Mouse (Mus musculus): Measurements from ENCODE around the gene Ninj2. TPM values are rescaled to one million over a fixed set of nuclear protein-coding genes. Genes with fewer than 3 reads are reported as not detected.

Ninj2 gene
- polyA plus RNA-seq (2016; fragmentation: Nextera tagmentation; extraction: Ambion mirVana), result not detected in 2 replicates

- no peak for ATAC-seq (ENCODE audit: low FRiP score, low read depth)
- Histone ChIP-seq H3K4me3 (no peak within 1 kb of the TSS), H3K9ac (replicated peaks) (no peak within 1 kb of the TSS), H3K36me3 (no peaks in the 10 kb centered on the region), H3K4me2 (replicated peaks) (no peak within 1 kb of the TSS), H3K27me3 (no peaks in the 10 kb centered on the region), H3K9me3 (no peaks in the 10 kb centered on the region), H3K4me1 (peaks cover 2% of the 10 kb centered on the region; the same call in 1 of the 2 replicates), H3K27ac (replicated peaks) (no peak within 1 kb of the TSS)
- 69% methylated on average over 11 of the region's 11 CpGs for WGBS
Measured at GRCm38 (mm10) chr6:120093100-120093499, at the start of gene Ninj2. Gene Ninj2, plus strand, starts transcription at chr6:120093350.

- Histone ChIP-seq H3K4me2 (replicated peaks) (no peak overlapping the region), H3K9me3 (no peaks in the 10 kb centered on the region)
Measured at GRCm38 (mm10) chr6:120045406-120045805, 47.7 kb upstream of the Ninj2 start.

GRCm38 (mm10) chr6:120047705-120048292 is 45.4 kb upstream of the Ninj2 start:
- Histone ChIP-seq H3K4me1 (no peaks in the 10 kb centered on the region), H3K4me2 (replicated peaks) (no peak overlapping the region), H3K9ac (replicated peaks) (no peak overlapping the region), H3K27me3 (no peaks in the 10 kb centered on the region), H3K27ac (replicated peaks) (no peak overlapping the region), H3K36me3 (no peaks in the 10 kb centered on the region), H3K4me3 (no peak overlapping the region), H3K9me3 (no peaks in the 10 kb centered on the region)
- WGBS, result 86% methylated on average over 7 of the region's 7 CpGs
- ATAC-seq (ENCODE audit: low FRiP score, low read depth), result no peak

More at GRCm38 (mm10) chr6:120045406-120045805, 47.7 kb upstream of the Ninj2 start:
- no peak for ATAC-seq (ENCODE audit: low FRiP score, low read depth)
- H3K27me3 ChIP-seq, result no peaks in the 10 kb centered on the region
- H3K36me3 ChIP-seq, result no peaks in the 10 kb centered on the region
- no peak overlapping the region for H3K27ac ChIP-seq (replicated peaks)
- no peak overlapping the region for H3K9ac ChIP-seq (replicated peaks)
- WGBS, result 76% methylated on average over 4 of the region's 4 CpGs
- H3K4me3 ChIP-seq, result no peak overlapping the region
- no peaks in the 10 kb centered on the region for H3K4me1 ChIP-seq

- H3K4me3 ChIP-seq, result no peak overlapping the region
- H3K27ac ChIP-seq (replicated peaks), result no peak overlapping the region
- no peaks in the 10 kb centered on the region for H3K27me3 ChIP-seq
- H3K9me3 ChIP-seq, result no peaks in the 10 kb centered on the region
- 81% methylated on average over 6 of the region's 6 CpGs for WGBS
- H3K9ac ChIP-seq (replicated peaks), result no peak overlapping the region
- no peak for ATAC-seq (ENCODE audit: low FRiP score, low read depth)
- no peaks in the 10 kb centered on the region for H3K36me3 ChIP-seq
- H3K4me2 ChIP-seq (replicated peaks), result no peak overlapping the region
- H3K4me1 ChIP-seq, result no peaks in the 10 kb centered on the region
Measured at GRCm38 (mm10) chr6:120054412-120054811, 38.7 kb upstream of the Ninj2 start.

- H3K9ac ChIP-seq (replicated peaks), result no peak overlapping the region
- no peaks in the 10 kb centered on the region for H3K9me3 ChIP-seq
- no peaks in the 10 kb centered on the region for H3K27me3 ChIP-seq
- no peak overlapping the region for H3K4me2 ChIP-seq (replicated peaks)
- no peaks in the 10 kb centered on the region for H3K36me3 ChIP-seq
- H3K4me3 ChIP-seq, result no peak overlapping the region
- ATAC-seq (ENCODE audit: low FRiP score, low read depth), result no peak
- H3K4me1 ChIP-seq, result no peaks in the 10 kb centered on the region
- no peak overlapping the region for H3K27ac ChIP-seq (replicated peaks)
- WGBS, result 81% methylated on average over 2 of the region's 2 CpGs
Measured at GRCm38 (mm10) chr6:120055666-120056540, 37.2 kb upstream of the Ninj2 start.

GRCm38 (mm10) chr6:120062934-120063333 is 30.2 kb upstream of the Ninj2 start:
- Histone ChIP-seq H3K4me1 (no peaks in the 10 kb centered on the region), H3K27me3 (no peaks in the 10 kb centered on the region), H3K36me3 (no peaks in the 10 kb centered on the region), H3K4me2 (replicated peaks) (no peak overlapping the region), H3K9me3 (no peaks in the 10 kb centered on the region), H3K4me3 (no peak overlapping the region), H3K9ac (replicated peaks) (no peak overlapping the region), H3K27ac (replicated peaks) (no peak overlapping the region)
- WGBS, result 94% methylated on average over 5 of the region's 5 CpGs
- no peak for ATAC-seq (ENCODE audit: low FRiP score, low read depth)

GRCm38 (mm10) chr6:120064627-120065026 is 28.5 kb upstream of the Ninj2 start:
- Histone ChIP-seq H3K9ac (replicated peaks) (no peak overlapping the region), H3K27me3 (no peaks in the 10 kb centered on the region), H3K4me2 (replicated peaks) (no peak overlapping the region), H3K4me3 (no peak overlapping the region), H3K36me3 (no peaks in the 10 kb centered on the region), H3K4me1 (no peaks in the 10 kb centered on the region), H3K27ac (replicated peaks) (no peak overlapping the region), H3K9me3 (no peaks in the 10 kb centered on the region)
- WGBS, result 46% methylated on average over 2 of the region's 2 CpGs
- ATAC-seq (ENCODE audit: low FRiP score, low read depth), result no peak

GRCm38 (mm10) chr6:120065552-120066177 is 27.5 kb upstream of the Ninj2 start:
- no peak for ATAC-seq (ENCODE audit: low FRiP score, low read depth)
- Histone ChIP-seq H3K27me3 (no peaks in the 10 kb centered on the region), H3K9ac (replicated peaks) (no peak overlapping the region), H3K36me3 (no peaks in the 10 kb centered on the region), H3K4me3 (no peak overlapping the region), H3K4me2 (replicated peaks) (no peak overlapping the region), H3K4me1 (no peaks in the 10 kb centered on the region), H3K27ac (replicated peaks) (no peak overlapping the region), H3K9me3 (no peaks in the 10 kb centered on the region)
- WGBS, result 76% methylated on average over 6 of the region's 6 CpGs

- H3K4me2 ChIP-seq (replicated peaks), result no peak overlapping the region
- H3K9me3 ChIP-seq, result no peaks in the 10 kb centered on the region
- WGBS, result 83% methylated on average over 3 of the region's 3 CpGs
- H3K4me3 ChIP-seq, result no peak overlapping the region
- H3K36me3 ChIP-seq, result no peaks in the 10 kb centered on the region
- no peaks in the 10 kb centered on the region for H3K4me1 ChIP-seq
- no peak overlapping the region for H3K9ac ChIP-seq (replicated peaks)
- no peak for ATAC-seq (ENCODE audit: low FRiP score, low read depth)
- H3K27ac ChIP-seq (replicated peaks), result no peak overlapping the region
- no peaks in the 10 kb centered on the region for H3K27me3 ChIP-seq
Measured at GRCm38 (mm10) chr6:120069546-120069945, 23.6 kb upstream of the Ninj2 start.

- 82% methylated on average over 2 of the region's 2 CpGs for WGBS
- no peak for ATAC-seq (ENCODE audit: low FRiP score, low read depth)
- H3K4me3 ChIP-seq, result no peak overlapping the region
- no peak overlapping the region for H3K4me2 ChIP-seq (replicated peaks)
- no peaks in the 10 kb centered on the region for H3K27me3 ChIP-seq
- no peaks in the 10 kb centered on the region for H3K4me1 ChIP-seq
- H3K36me3 ChIP-seq, result no peaks in the 10 kb centered on the region
- no peaks in the 10 kb centered on the region for H3K9me3 ChIP-seq
- no peak overlapping the region for H3K9ac ChIP-seq (replicated peaks)
- no peak overlapping the region for H3K27ac ChIP-seq (replicated peaks)
Measured at GRCm38 (mm10) chr6:120072630-120073029, 20.5 kb upstream of the Ninj2 start.

GRCm38 (mm10) chr6:120076619-120077450 is 16.3 kb upstream of the Ninj2 start:
- ATAC-seq (ENCODE audit: low FRiP score, low read depth), result no peak
- Histone ChIP-seq H3K4me3 (no peak overlapping the region), H3K4me2 (replicated peaks) (no peak overlapping the region)

More at GRCm38 (mm10) chr6:120076619-120077450, 16.3 kb upstream of the Ninj2 start:
- Histone ChIP-seq H3K27ac (replicated peaks) (no peak overlapping the region), H3K36me3 (no peaks in the 10 kb centered on the region), H3K9me3 (no peaks in the 10 kb centered on the region), H3K9ac (replicated peaks) (no peak overlapping the region), H3K27me3 (no peaks in the 10 kb centered on the region), H3K4me1 (no peaks in the 10 kb centered on the region)
- 88% methylated on average over 6 of the region's 6 CpGs for WGBS
